In genomic region chr1:59142809-59143208, GRCm38 (mm10) we compare ENCODE assay signal across 9 mouse cellular contexts. TPM values are rescaled to one million over a fixed set of nuclear protein-coding genes. Genes with fewer than 3 reads are reported as not detected.
DNase-seq lines count a peak whose midpoint lies in the region; TF ChIP-seq lines count a peak whose summit lies in the region.
"Had no signal": no experiment of that assay in that cellular context is flagged by ENCODE, and none has a peak within 500 bp of the region (broad histone marks: within the 10 kb centered on the region; RNA-seq: fewer than 3 reads in every experiment).

No protein-coding gene starts in this region.

- in situ Hi-C loops in ES-E14 (cut with MboI; ENCODE audit: low sequenced_read_pairs in 2 of 2, unreplicated experiment in 2 of 2): no loop called here

- H3K9me3 ChIP-seq in ES-E14 (ENCODE audit: control insufficient read depth, insufficient read depth, low read depth, low read length): no peaks in the 10 kb centered on the region
- H3K9me3 ChIP-seq: neural tube, embryonic 13.5 days had no signal

- H3K36me3 ChIP-seq in ES-E14 (ENCODE audit: control insufficient read depth, insufficient read depth, low read length, poor library complexity, severe bottlenecking): no peaks in the 10 kb centered on the region
- H3K36me3 ChIP-seq in liver, adult 2 months (ENCODE audit: control insufficient read depth, insufficient read depth, low read length): peaks cover 3% of the 10 kb centered on the region; the same call in 1 of the 2 replicates
- H3K36me3 ChIP-seq: neural tube, embryonic 13.5 days had no signal

- H3K27ac ChIP-seq in ES-E14 (ENCODE audit: insufficient read depth, low read depth, low read length, poor library complexity, severe bottlenecking): no peak overlapping the region
- H3K27ac ChIP-seq in liver, adult 2 months (replicated peaks; ENCODE audit: insufficient read depth, low read depth, low read length): no peak overlapping the region
- H3K27ac ChIP-seq: neural tube, embryonic 13.5 days had no signal

- no peaks in the 10 kb centered on the region for H3K4me1 ChIP-seq in ES-E14 (ENCODE audit: control insufficient read depth in 2 of 2, insufficient read depth in 2 of 2, low read length in 2 of 2, poor library complexity in 1 of 2)
- no peaks in the 10 kb centered on the region for H3K4me1 ChIP-seq in liver, adult 2 months (ENCODE audit: control insufficient read depth, insufficient read depth, low read length)
- H3K4me1 ChIP-seq: neural tube, embryonic 13.5 days had no signal

- peak; percentile 47 to 55 for DNase-seq in layer of hippocampus, postnatal 10 days (ENCODE audit: low spot score in 2 of 2)
- DNase-seq in layer of hippocampus, postnatal 36 days: no peak
- DNase-seq in ES-E14 (ENCODE audit: low read depth, low spot score): peak; percentile 45
- peak; percentile 79 for DNase-seq in adrenal gland, postnatal 10 days
- peak; percentile 46 to 51 for DNase-seq in gastrocnemius, adult 8-10 months (ENCODE audit: low spot score in 2 of 2)
- DNase-seq in liver, adult 2 months (ENCODE audit: extremely low read depth, low read depth, low spot score): peak; percentile 50
- DNase-seq in retina, postnatal 1 day: peak; percentile 71
- DNase-seq in left cerebral cortex, postnatal 25 days (ENCODE audit: low spot score in 2 of 2): no peak

- H3K27me3 ChIP-seq in liver, adult 2 months (ENCODE audit: control insufficient read depth, insufficient read depth, low read length): no peaks in the 10 kb centered on the region
- H3K27me3 ChIP-seq: neural tube, embryonic 13.5 days had no signal

- peak; percentile 65 for TF ChIP-seq CTCF in liver, adult 2 months (IDR thresholded peaks at IDR 0.05; ENCODE audit: low read depth, low read length)

- H3K9ac ChIP-seq in ES-E14 (ENCODE audit: insufficient read depth, low read depth, low read length, poor library complexity, severe bottlenecking): no peak overlapping the region
- no peak overlapping the region for H3K9ac ChIP-seq in liver, adult 2 months (ENCODE audit: low read depth, low read length)
- H3K9ac ChIP-seq: neural tube, embryonic 13.5 days had no signal

- TF ChIP-seq POLR2A in liver, adult 2 months (IDR thresholded peaks at IDR 0.05; ENCODE audit: extremely low read depth, insufficient read depth, low read length): no peak

- H3K79me2 ChIP-seq in liver, adult 2 months (ENCODE audit: control insufficient read depth, insufficient read depth, low read length): no peaks in the 10 kb centered on the region

- no peak overlapping the region for H3K4me3 ChIP-seq in ES-E14 (ENCODE audit: insufficient read depth in 1 of 2, low read depth in 1 of 2, low read length in 2 of 2, poor library complexity in 1 of 2, severe bottlenecking in 1 of 2)
- H3K4me3 ChIP-seq in liver, adult 2 months (ENCODE audit: insufficient read depth, low read depth, low read length): no peak overlapping the region
- H3K4me3 ChIP-seq: neural tube, embryonic 13.5 days had no signal

- intact Hi-C loops in left cerebral cortex, postnatal 25 days (cut with DNase I): loop anchor here (2.0 to 10.0 kb wide), 3 partner anchors 78 to 372 kb away; no protein-coding TSS in a partner anchor

TF ChIP-seq in ES-E14, 5 proteins besides CTCF, POLR2A, EP300 and RAD21:
- TF ChIP-seq ZNF384 (IDR thresholded peaks at IDR 0.05; ENCODE audit: low read depth, low read length) (no peak), ZC3H11A (IDR thresholded peaks at IDR 0.05; ENCODE audit: borderline replicate concordance, low read depth, low read length) (peak; percentile 54; the same call in 1 of the 2 replicates)

RNA-seq across cellular contexts. Expression of gene Mpp4, which starts 20.4 kb away (rescaled TPM):
- total RNA-seq in layer of hippocampus, postnatal 10 days (2021): 1 to 10 TPM in 1 of 2 experiments, under 1 TPM in 1; 0.89 to 1.0 TPM
- 1 to 10 TPM; 1.9 TPM for total RNA-seq in layer of hippocampus, postnatal 36 days (2021)
- 1.0 and 1.2 TPM in 2 replicates for total RNA-seq in ES-E14 (2012; rRNA removed)
- under 1 TPM; 0.69 to 0.94 TPM for total RNA-seq in adrenal gland, postnatal 10 days (2021)
- under 1 TPM in 2 of 4 experiments, not detected in 2; 0.11 to 0.13 TPM for total RNA-seq in gastrocnemius, adult 8-10 months (2022)
- total RNA-seq in liver, adult 2 months (2014; rRNA removed): 2.3 and 4.0 TPM in 2 replicates
- 5.5 and 7.6 TPM in 2 replicates for polyA plus RNA-seq in liver, adult 2 months (2012; rRNA removed)
- total RNA-seq in left cerebral cortex, postnatal 25 days (2021): 1 to 10 TPM; 1.0 to 1.5 TPM

RNA-seq across cellular contexts. Expression of gene Tmem237, which starts 22.6 kb away (rescaled TPM):
- 10 to 100 TPM; 27.8 to 29.7 TPM for total RNA-seq in layer of hippocampus, postnatal 10 days (2021)
- 10 to 100 TPM; 28.0 to 28.6 TPM for total RNA-seq in layer of hippocampus, postnatal 36 days (2021)
- 23.4 and 36.5 TPM in 2 replicates for total RNA-seq in ES-E14 (2012; rRNA removed)
- 10 to 100 TPM; 15.2 to 15.3 TPM for total RNA-seq in adrenal gland, postnatal 10 days (2021)
- 1 to 10 TPM; 4.2 to 6.1 (median 4.4) TPM for total RNA-seq in gastrocnemius, adult 8-10 months (2022)
- 4.5 and 5.2 TPM in 2 replicates for total RNA-seq in liver, adult 2 months (2014; rRNA removed)
- polyA plus RNA-seq in liver, adult 2 months (2012; rRNA removed): 1.1 and 1.8 TPM in 2 replicates
- 10 to 100 TPM; 28.0 to 34.3 TPM for total RNA-seq in left cerebral cortex, postnatal 25 days (2021)

RNA-seq across cellular contexts. Expression of gene C2cd6, which starts 48.1 kb away (rescaled TPM):
- total RNA-seq in layer of hippocampus, postnatal 10 days (2021): not detected
- not detected for total RNA-seq in layer of hippocampus, postnatal 36 days (2021)
- total RNA-seq in ES-E14 (2012; rRNA removed): 0.22 TPM in 1 of 2 replicates, not detected in the other
- not detected for total RNA-seq in adrenal gland, postnatal 10 days (2021)
- not detected for total RNA-seq in gastrocnemius, adult 8-10 months (2022)
- under 0.01 TPM in 1 of 2 replicates, not detected in the other for total RNA-seq in liver, adult 2 months (2014; rRNA removed)
- not detected in 2 replicates for polyA plus RNA-seq in liver, adult 2 months (2012; rRNA removed)
- not detected for total RNA-seq in left cerebral cortex, postnatal 25 days (2021)
- polyA plus RNA-seq: neural tube, embryonic 13.5 days had no signal

Comparison
In these comparisons a context has a peak if more than half of its experiments do, and no peak if none do; other contexts are left out.
1. DNase-seq: peak in layer of hippocampus, postnatal 10 days (2 of 2), ES-E14 (single experiment), adrenal gland, postnatal 10 days (single experiment), gastrocnemius, adult 8-10 months (2 of 2), liver, adult 2 months (single experiment) and retina, postnatal 1 day (single experiment); none in layer of hippocampus, postnatal 36 days (0 of 2) and left cerebral cortex, postnatal 25 days (0 of 2).